Mouse (Mus musculus): ENCODE results near the gene Fam174b. TPM values are rescaled to one million over a fixed set of nuclear protein-coding genes. Genes with fewer than 3 reads are reported as not detected.

The Fam174b gene
- total and polyA plus RNA-seq, 3 experiments, result not detected

DNA sequence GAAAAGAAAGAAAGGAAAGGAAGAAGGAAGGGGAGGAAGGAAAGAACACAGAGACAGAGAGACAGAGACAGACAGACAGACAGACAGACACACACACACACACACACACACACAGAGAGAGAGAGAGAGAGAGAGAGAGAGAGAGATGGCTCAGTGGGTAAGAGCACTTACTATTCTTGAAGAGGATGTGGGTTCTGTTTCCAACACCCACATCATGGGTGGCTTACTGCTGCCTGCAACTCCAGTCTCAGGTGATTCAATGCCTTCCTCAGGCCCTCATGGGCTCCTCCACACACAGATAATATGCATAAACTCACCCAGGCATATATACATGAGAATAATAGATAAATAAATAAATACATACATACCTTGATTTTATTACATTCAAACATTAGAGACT lies 35.8 kb upstream of the Fam174b start:
- peaks cover 48% of the 10 kb centered on the region for H3K27me3 ChIP-seq (replicated peaks)
- no peak for TF ChIP-seq MAX (IDR thresholded peaks at IDR 0.05; ENCODE audit: low read length)
- TF ChIP-seq BHLHE40 (IDR thresholded peaks at IDR 0.05; ENCODE audit: low read depth, low read length), result no peak
- no peak for TF ChIP-seq CTCF (conservative IDR thresholded peaks at IDR 0.05 in 1 of 2, IDR thresholded peaks at IDR 0.05 in 1 of 2; ENCODE audit: low read depth in 2 of 2, low read length in 2 of 2)
- no peak for TF ChIP-seq ZMIZ1 (IDR thresholded peaks at IDR 0.05; ENCODE audit: low read depth, low read length)
- TF ChIP-seq MXI1 (IDR thresholded peaks at IDR 0.05; ENCODE audit: low read depth, low read length), result no peak
- no peak for TF ChIP-seq NELFE (IDR thresholded peaks at IDR 0.05; ENCODE audit: low read depth, low read length)
- TF ChIP-seq KAT2A (IDR thresholded peaks at IDR 0.05; ENCODE audit: insufficient replicate concordance, low read length), result no peak
- no peak for TF ChIP-seq MAZ (IDR thresholded peaks at IDR 0.05; ENCODE audit: low read depth, low read length)
- no peak for TF ChIP-seq UBTF (IDR thresholded peaks at IDR 0.05; ENCODE audit: low read depth, low read length)
- no peak for TF ChIP-seq PAX5 (IDR thresholded peaks at IDR 0.05; ENCODE audit: low read length)
- no peak for TF ChIP-seq MEF2A (IDR thresholded peaks at IDR 0.05; ENCODE audit: borderline replicate concordance, low read depth, low read length)
- no peak for TF ChIP-seq POLR2A (IDR thresholded peaks at IDR 0.05; ENCODE audit: low read depth, low read length)
- TF ChIP-seq POLR2AphosphoS2 (IDR thresholded peaks at IDR 0.05; ENCODE audit: low read depth, low read length), result no peak
- no peak for TF ChIP-seq RCOR1 (conservative IDR thresholded peaks at IDR 0.05; ENCODE audit: low read depth, low read length)
- TF ChIP-seq IRF4 (IDR thresholded peaks at IDR 0.05; ENCODE audit: low read depth, low read length), result no peak
- TF ChIP-seq SMC3 (IDR thresholded peaks at IDR 0.05; ENCODE audit: low read depth, low read length), result no peak
- TF ChIP-seq TBP (conservative IDR thresholded peaks at IDR 0.05; ENCODE audit: low read depth, low read length), result no peak
- no peak for TF ChIP-seq ZNF384 (IDR thresholded peaks at IDR 0.05; ENCODE audit: low read depth, low read length)
- H3K4me3 ChIP-seq (replicated peaks in 1 of 3; ENCODE audit: low read depth in 2 of 3, low read length in 2 of 3, poor library complexity in 1 of 3), result no peak overlapping the region
- H3K9me3 ChIP-seq (replicated peaks; ENCODE audit: low read length), result no peaks in the 10 kb centered on the region
- no peak overlapping the region for H3K27ac ChIP-seq (ENCODE audit: insufficient read depth, low read depth)
- dilution Hi-C loops (cut with MboI; ENCODE audit: extremely low pct_ligation_motif_present, extremely low pct_unique_long_range_greater_than_20kb, low sequenced_read_pairs), result no loop called here
- H3K4me1 ChIP-seq (ENCODE audit: control insufficient read depth in 1 of 2, insufficient read depth in 2 of 2), result no peaks in the 10 kb centered on the region
- no peak overlapping the region for H3K4me2 ChIP-seq (ENCODE audit: insufficient read depth, low read depth, poor library complexity, severe bottlenecking)
- no peaks in the 10 kb centered on the region for H3K79me2 ChIP-seq (replicated peaks; ENCODE audit: control insufficient read depth, extremely low read depth, insufficient read depth, poor library complexity, severe bottlenecking)
- H3K36me3 ChIP-seq (replicated peaks in 1 of 2; ENCODE audit: control insufficient read depth in 1 of 2, insufficient read depth in 1 of 2, low read length in 1 of 2), result no peaks in the 10 kb centered on the region
- no peak for DNase-seq (ENCODE audit: extremely low read depth)
- in situ Hi-C loops (cut with MboI; ENCODE audit: low pct_ligation_motif_present, low pct_unique_long_range_greater_than_20kb, low sequenced_read_pairs), result no loop called here
- no peak overlapping the region for H3K9ac ChIP-seq (ENCODE audit: insufficient read depth, low read depth)

DNA sequence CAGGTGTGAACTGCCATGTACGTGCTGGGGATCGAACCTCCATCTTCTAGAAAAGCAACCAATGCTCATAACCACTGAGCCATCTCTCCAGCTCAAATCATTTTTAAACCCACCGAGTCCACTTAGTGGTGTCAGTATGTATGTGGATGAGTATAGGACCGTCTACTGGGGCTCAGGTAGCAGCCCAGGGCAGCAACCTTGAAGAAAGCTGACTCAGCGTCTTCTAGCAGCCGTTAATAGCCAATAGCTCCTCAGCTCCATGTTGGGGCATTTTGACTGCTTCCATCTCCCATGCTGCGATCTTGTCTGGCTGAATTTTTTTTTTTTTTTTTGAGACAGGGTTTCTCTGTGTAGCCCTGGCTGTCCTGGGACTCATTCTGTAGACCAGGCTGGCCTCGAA lies 26.6 kb upstream of the Fam174b start:
- no peak for DNase-seq (ENCODE audit: extremely low read depth)
- in situ Hi-C loops (cut with MboI; ENCODE audit: low pct_ligation_motif_present, low pct_unique_long_range_greater_than_20kb, low sequenced_read_pairs), result no loop called here
- H3K36me3 ChIP-seq (replicated peaks in 1 of 2; ENCODE audit: control insufficient read depth in 1 of 2, insufficient read depth in 1 of 2, low read length in 1 of 2), result no peaks in the 10 kb centered on the region
- H3K9me3 ChIP-seq (replicated peaks; ENCODE audit: low read length), result peaks cover 6% of the 10 kb centered on the region
- H3K9ac ChIP-seq (ENCODE audit: insufficient read depth, low read depth), result no peak overlapping the region
- H3K4me2 ChIP-seq (ENCODE audit: insufficient read depth, low read depth, poor library complexity, severe bottlenecking), result no peak overlapping the region
- dilution Hi-C loops (cut with MboI; ENCODE audit: extremely low pct_ligation_motif_present, extremely low pct_unique_long_range_greater_than_20kb, low sequenced_read_pairs), result no loop called here
- H3K4me1 ChIP-seq (ENCODE audit: control insufficient read depth in 1 of 2, insufficient read depth in 2 of 2), result no peaks in the 10 kb centered on the region
- no peaks in the 10 kb centered on the region for H3K79me2 ChIP-seq (replicated peaks; ENCODE audit: control insufficient read depth, extremely low read depth, insufficient read depth, poor library complexity, severe bottlenecking)
- H3K27me3 ChIP-seq (replicated peaks), result peaks cover 40% of the 10 kb centered on the region
- no peak overlapping the region for H3K27ac ChIP-seq (ENCODE audit: insufficient read depth, low read depth)
- H3K4me3 ChIP-seq (replicated peaks in 1 of 3; ENCODE audit: low read depth in 2 of 3, low read length in 2 of 3, poor library complexity in 1 of 3), result no peak overlapping the region
- TF ChIP-seq MAFK (IDR thresholded peaks at IDR 0.05; ENCODE audit: insufficient replicate concordance, low read length) (peak; percentile 70; the same call in 1 of the 2 replicates), ELF1 (IDR thresholded peaks at IDR 0.05; ENCODE audit: low read depth, low read length) (no peak)

Measured in CH12.LX (cell line).